Mouse (Mus musculus): Measurements from ENCODE around the gene Tspan33. TPM values are rescaled to one million over a fixed set of nuclear protein-coding genes. Genes with fewer than 3 reads are reported as not detected.

Gene Tspan33
- polyA plus RNA-seq, 1 experiment = 0.42 TPM

- TF ChIP-seq POLR2A (IDR thresholded peaks at IDR 0.05; ENCODE audit: borderline replicate concordance, low read depth, low read length) (no peak), CTCF (IDR thresholded peaks at IDR 0.05; ENCODE audit: low read depth, low read length) (no peak)
- H3K27ac ChIP-seq (ENCODE audit: insufficient read depth, low read depth, low read length) = no peak overlapping the region
- H3K4me3 ChIP-seq (ENCODE audit: insufficient read depth, low read length) = no peak overlapping the region
- no peaks in the 10 kb centered on the region for H3K4me1 ChIP-seq (ENCODE audit: control insufficient read depth, insufficient read depth, low read length)
These were observed 22.8 kb downstream of the Tspan33 start for GRCm38 (mm10) chr6:29716624-29717365.

DNA sequence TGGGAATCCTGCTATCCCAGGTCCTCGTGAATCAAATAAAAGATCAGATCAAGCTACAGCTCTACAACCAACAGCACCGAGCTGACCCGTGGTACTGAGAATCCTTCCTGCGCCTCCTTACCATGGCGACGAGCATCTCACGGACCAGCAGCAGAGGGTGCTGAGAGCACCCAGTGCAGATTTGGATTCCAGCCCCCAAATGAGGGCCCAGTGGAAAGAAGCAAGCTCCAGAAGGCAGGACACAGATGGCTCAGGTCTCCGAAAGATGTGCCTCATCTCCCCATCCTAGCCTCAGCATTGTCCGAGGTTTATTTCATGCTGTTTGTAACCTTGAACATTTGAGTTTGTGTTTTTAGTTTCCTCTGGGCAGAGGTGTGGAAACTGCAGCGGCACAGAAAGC, 23.5 kb downstream of the Tspan33 start:
- Histone ChIP-seq H3K4me3 (ENCODE audit: insufficient read depth, low read length) (no peak overlapping the region), H3K4me1 (ENCODE audit: control insufficient read depth, insufficient read depth, low read length) (no peaks in the 10 kb centered on the region), H3K27ac (ENCODE audit: insufficient read depth, low read depth, low read length) (no peak overlapping the region)
- no peak for TF ChIP-seq CTCF (IDR thresholded peaks at IDR 0.05; ENCODE audit: low read depth, low read length)

- no peaks in the 10 kb centered on the region for H3K4me1 ChIP-seq (ENCODE audit: control insufficient read depth, insufficient read depth, low read length)
- H3K4me3 ChIP-seq (ENCODE audit: insufficient read depth, low read length) = no peak overlapping the region
- H3K27ac ChIP-seq (ENCODE audit: insufficient read depth, low read depth, low read length) = no peak overlapping the region
- TF ChIP-seq POLR2A (IDR thresholded peaks at IDR 0.05; ENCODE audit: borderline replicate concordance, low read depth, low read length) (no peak), CTCF (IDR thresholded peaks at IDR 0.05; ENCODE audit: low read depth, low read length) (no peak)
These were observed 24.0 kb downstream of the Tspan33 start for GRCm38 (mm10) chr6:29717952-29718521.

DNA sequence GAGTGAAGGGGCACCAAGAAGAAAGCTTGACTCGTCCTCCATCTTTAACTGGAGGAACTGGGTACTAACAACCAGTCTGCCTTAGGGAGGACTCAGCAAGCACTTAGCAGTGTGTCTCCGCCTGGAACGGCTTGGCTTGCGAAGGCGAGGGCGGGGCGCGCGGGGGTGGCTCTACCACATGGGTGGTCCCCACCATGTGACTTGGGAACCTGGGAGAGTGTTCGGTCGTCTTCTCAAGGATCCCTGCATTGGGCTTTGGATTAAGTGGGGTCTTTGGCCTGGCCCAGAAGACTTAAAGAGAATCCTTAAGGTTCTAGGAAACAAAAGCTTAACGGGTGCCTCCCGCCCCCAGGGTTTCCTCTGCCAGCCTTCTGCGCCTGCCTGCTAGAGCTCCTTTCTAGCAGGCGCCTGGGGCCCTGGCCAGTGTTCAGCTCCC, 24.9 kb downstream of the Tspan33 start:
- no peak overlapping the region for H3K4me3 ChIP-seq (ENCODE audit: insufficient read depth, low read length)
- H3K4me1 ChIP-seq (ENCODE audit: control insufficient read depth, insufficient read depth, low read length) = no peaks in the 10 kb centered on the region
- TF ChIP-seq POLR2A (IDR thresholded peaks at IDR 0.05; ENCODE audit: borderline replicate concordance, low read depth, low read length) = no peak
- TF ChIP-seq CTCF (IDR thresholded peaks at IDR 0.05; ENCODE audit: low read depth, low read length) = no peak
- H3K27ac ChIP-seq (ENCODE audit: insufficient read depth, low read depth, low read length) = no peak overlapping the region

DNA sequence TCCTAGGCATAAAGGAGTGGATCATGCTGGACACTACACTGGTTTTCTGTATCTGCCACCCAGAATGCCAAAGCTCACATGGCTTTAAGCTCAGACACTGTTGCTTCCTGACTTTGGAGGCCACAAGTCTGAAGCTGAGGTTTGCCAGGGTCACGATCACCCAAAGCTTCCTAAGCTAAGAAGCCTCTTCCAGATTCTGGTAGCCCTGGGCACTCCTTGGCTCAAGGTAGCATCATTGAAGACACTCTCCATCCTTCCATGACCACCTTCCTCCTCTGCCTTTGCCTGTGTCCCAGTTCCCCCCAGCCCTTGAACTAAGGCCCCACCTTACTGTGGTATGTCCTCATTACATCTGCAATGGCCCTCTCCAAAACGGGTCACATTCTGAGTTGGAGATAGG, 27.9 kb downstream of the Tspan33 start:
- TF ChIP-seq CTCF (IDR thresholded peaks at IDR 0.05; ENCODE audit: low read depth, low read length) (no peak), POLR2A (IDR thresholded peaks at IDR 0.05; ENCODE audit: borderline replicate concordance, low read depth, low read length) (no peak)
- Histone ChIP-seq H3K27ac (ENCODE audit: insufficient read depth, low read depth, low read length) (no peak overlapping the region), H3K4me3 (ENCODE audit: insufficient read depth, low read length) (no peak overlapping the region), H3K4me1 (ENCODE audit: control insufficient read depth, insufficient read depth, low read length) (no peaks in the 10 kb centered on the region)

DNA sequence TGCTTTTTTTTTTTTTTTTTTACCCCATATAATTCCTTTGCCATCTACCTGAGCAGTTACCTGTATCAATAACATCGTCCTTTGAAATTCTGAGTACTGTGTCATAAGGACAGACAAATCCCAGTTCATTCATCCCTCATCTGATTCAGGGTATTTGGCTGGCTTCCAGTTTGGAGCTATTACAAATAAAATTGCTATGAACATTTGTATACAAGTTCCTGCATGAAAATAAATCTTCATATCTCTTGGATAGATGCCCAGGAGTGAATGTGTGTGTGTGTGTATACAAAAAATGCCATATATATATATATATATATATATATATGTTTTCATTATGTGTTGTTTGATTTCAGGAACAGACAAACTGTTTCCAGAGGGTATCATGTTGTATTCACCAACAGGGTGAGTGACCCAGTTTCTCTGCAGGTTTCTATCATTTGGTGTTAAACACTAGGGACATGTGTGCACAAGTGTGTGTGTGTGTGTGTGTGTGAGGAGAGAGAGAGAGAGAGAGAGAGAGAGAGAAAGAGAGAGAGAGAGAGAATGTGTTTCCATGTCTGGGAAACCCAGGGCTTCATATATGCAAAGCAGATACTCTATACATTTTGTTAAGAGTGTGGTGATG, 32.7 kb downstream of the Tspan33 start:
- Histone ChIP-seq H3K4me1 (ENCODE audit: control insufficient read depth, insufficient read depth, low read length) (peaks cover 7% of the 10 kb centered on the region; the same call in 1 of the 2 replicates), H3K27ac (ENCODE audit: insufficient read depth, low read depth, low read length) (no peak overlapping the region), H3K4me3 (ENCODE audit: insufficient read depth, low read length) (no peak overlapping the region)
- TF ChIP-seq POLR2A (IDR thresholded peaks at IDR 0.05; ENCODE audit: borderline replicate concordance, low read depth, low read length) (no peak), CTCF (IDR thresholded peaks at IDR 0.05; ENCODE audit: low read depth, low read length) (no peak)

- no peak overlapping the region for H3K27ac ChIP-seq (ENCODE audit: insufficient read depth, low read depth, low read length)
- H3K4me3 ChIP-seq (ENCODE audit: insufficient read depth, low read length) = no peak overlapping the region
- no peak for TF ChIP-seq CTCF (IDR thresholded peaks at IDR 0.05; ENCODE audit: low read depth, low read length)
- no peak for TF ChIP-seq POLR2A (IDR thresholded peaks at IDR 0.05; ENCODE audit: borderline replicate concordance, low read depth, low read length)
- H3K4me1 ChIP-seq (ENCODE audit: control insufficient read depth, insufficient read depth, low read length) = peaks cover 7% of the 10 kb centered on the region; the same call in 1 of the 2 replicates
These were observed 34.0 kb downstream of the Tspan33 start for GRCm38 (mm10) chr6:29728035-29728434.

DNA sequence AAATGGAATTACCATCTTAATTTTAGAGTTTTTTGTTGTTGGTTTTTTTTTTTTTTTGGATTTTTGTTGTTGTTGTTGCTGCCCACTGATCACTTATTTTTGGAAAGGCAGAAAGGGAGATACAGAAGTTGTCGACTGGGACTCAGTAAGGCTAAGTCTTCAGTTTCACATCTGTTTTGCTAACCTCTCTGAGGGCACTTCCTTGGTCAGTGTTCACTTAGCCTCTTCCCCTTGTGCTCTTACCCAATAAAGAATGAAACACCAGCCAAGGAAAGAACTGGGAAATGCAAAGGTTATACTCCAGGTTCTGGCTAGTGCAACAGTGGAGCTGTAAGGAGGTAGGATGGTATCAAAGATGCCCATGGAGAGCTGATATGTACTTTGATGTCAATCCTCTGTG, 35.5 kb downstream of the Tspan33 start:
- Histone ChIP-seq H3K27ac (ENCODE audit: insufficient read depth, low read depth, low read length) (no peak overlapping the region), H3K4me3 (ENCODE audit: insufficient read depth, low read length) (no peak overlapping the region), H3K4me1 (ENCODE audit: control insufficient read depth, insufficient read depth, low read length) (peaks cover 7% of the 10 kb centered on the region; the same call in 1 of the 2 replicates)
- TF ChIP-seq POLR2A (IDR thresholded peaks at IDR 0.05; ENCODE audit: borderline replicate concordance, low read depth, low read length) = no peak
- no peak for TF ChIP-seq CTCF (IDR thresholded peaks at IDR 0.05; ENCODE audit: low read depth, low read length)

DNA sequence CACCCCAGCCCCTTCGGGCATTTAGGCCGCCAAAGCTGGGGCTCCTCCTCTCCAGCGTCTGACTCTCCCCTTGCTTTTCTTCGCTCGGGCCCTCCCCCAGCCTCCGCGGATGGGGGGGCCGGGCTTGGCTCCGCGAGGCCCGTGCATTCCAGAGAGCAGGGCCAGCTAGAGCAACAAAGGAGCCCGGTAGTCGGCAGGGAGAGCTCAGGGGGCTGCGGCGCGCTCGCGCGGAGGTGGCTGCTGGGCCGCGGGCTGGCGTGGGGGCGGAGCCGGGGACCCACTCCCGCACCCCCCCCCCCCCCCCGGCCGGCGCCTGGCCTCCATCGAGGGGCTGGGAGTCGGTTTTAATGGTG, 41.3 kb downstream of the Tspan33 start, which contains the start of gene Smo:
Smo (plus strand) TSS at position 168 of the 353 bp plus-strand sequence.
- Histone ChIP-seq H3K4me1 (ENCODE audit: control insufficient read depth, insufficient read depth, low read length) (0 out of 2 replicates have a peak, but pooled peaks cover 3% of the 10 kb centered on the region), H3K4me3 (ENCODE audit: insufficient read depth, low read length) (peak within 1 kb of the TSS; percentile 74), H3K27ac (ENCODE audit: insufficient read depth, low read depth, low read length) (no peak within 1 kb of the TSS)
- TF ChIP-seq CTCF (IDR thresholded peaks at IDR 0.05; ENCODE audit: low read depth, low read length) = no peak
- no peak for TF ChIP-seq POLR2A (IDR thresholded peaks at IDR 0.05; ENCODE audit: borderline replicate concordance, low read depth, low read length)

Measured in bone marrow macrophage, adult 2 months (primary cell).